Mouse (Mus musculus): ENCODE results near the gene Rpl5. TPM values are rescaled to one million over a fixed set of nuclear protein-coding genes. Genes with fewer than 3 reads are reported as not detected.

The Rpl5 gene
- polyA plus RNA-seq, 1 experiment from 2014 or later: 81.1 TPM

Other genes with a start within 250 kb of the Rpl5 start
- gene Gfi1, start 174.5 kb upstream of the Rpl5 start, polyA plus RNA-seq (2015; fragmentation: Nextera tagmentation; extraction: Ambion mirVana): not detected in 2 replicates
- gene Ube2d2b, start 70.4 kb upstream of the Rpl5 start, polyA plus RNA-seq (2015; fragmentation: Nextera tagmentation; extraction: Ambion mirVana): 0.15 and 0.33 TPM in 2 replicates
- gene Evi5, start 25.4 kb upstream of the Rpl5 start, polyA plus RNA-seq (2015; fragmentation: Nextera tagmentation; extraction: Ambion mirVana): 76.5 and 79.9 TPM in 2 replicates
- 19.6 and 20.8 TPM in 2 replicates for gene Fam69a, start 86.6 kb downstream of the Rpl5 start, polyA plus RNA-seq (2015; fragmentation: Nextera tagmentation; extraction: Ambion mirVana)
- gene Mtf2, start 165.2 kb downstream of the Rpl5 start, polyA plus RNA-seq (2015; fragmentation: Nextera tagmentation; extraction: Ambion mirVana): 91.5 and 97.4 TPM in 2 replicates
- gene Tmed5, start 232.1 kb downstream of the Rpl5 start, polyA plus RNA-seq (2015; fragmentation: Nextera tagmentation; extraction: Ambion mirVana): 40.3 and 42.0 TPM in 2 replicates
- gene Ccdc18, start 232.4 kb downstream of the Rpl5 start, polyA plus RNA-seq (2015; fragmentation: Nextera tagmentation; extraction: Ambion mirVana): 7.2 and 13.5 TPM in 2 replicates